ENCODE assay signal across 8 mouse cellular contexts in genomic region chr5:31192045-31192938, GRCm38 (mm10). TPM values are rescaled to one million over a fixed set of nuclear protein-coding genes. Genes with fewer than 3 reads are reported as not detected.
DNase-seq lines count a peak whose midpoint lies in the region; ATAC-seq and TF ChIP-seq lines count a peak whose summit lies in the region.

No protein-coding gene starts in this region.

- peak overlapping the region; percentile 92 for H3K9ac ChIP-seq in heart, embryonic 16.5 days (ENCODE audit: low read length)
- peak overlapping the region; percentile 89 for H3K9ac ChIP-seq in liver, embryonic 12.5 days
- peak overlapping the region; percentile 76 for H3K9ac ChIP-seq in stomach, embryonic 15.5 days

- no peak for DNase-seq in layer of hippocampus, adult 2 months (ENCODE audit: low spot score in 2 of 2)
- DNase-seq in layer of hippocampus, adult 9-10 months (ENCODE audit: low spot score), result no peak
- no peak for DNase-seq in spleen, postnatal 14 days (ENCODE audit: low spot score in 2 of 2)
- DNase-seq in right cerebral cortex, postnatal 10 days (ENCODE audit: low spot score in 2 of 2), result no peak

- no peak for TF ChIP-seq CTCF in layer of hippocampus, adult 2 months (conservative IDR thresholded peaks at IDR 0.05)

- H3K27me3 ChIP-seq in heart, embryonic 16.5 days (ENCODE audit: control insufficient read depth, insufficient read depth, low read length), result no peaks in the 10 kb centered on the region
- H3K27me3 ChIP-seq in liver, embryonic 12.5 days (replicated peaks), result no peaks in the 10 kb centered on the region
- H3K27me3 ChIP-seq in stomach, embryonic 15.5 days (replicated peaks), result no peaks in the 10 kb centered on the region

- peak overlapping the region; percentile 85 for H3K4me3 ChIP-seq in layer of hippocampus, adult 2 months
- peak overlapping the region; percentile 78 for H3K4me3 ChIP-seq in brown adipose tissue, adult 24 weeks (ENCODE audit: insufficient read depth, low read depth, low read length)
- H3K4me3 ChIP-seq in heart, embryonic 16.5 days (ENCODE audit: low read length), result peak overlapping the region; percentile 98
- H3K4me3 ChIP-seq in liver, embryonic 12.5 days, result peak overlapping the region; percentile 71
- H3K4me3 ChIP-seq in stomach, embryonic 15.5 days (replicated peaks), result peak overlapping the region; percentile 91

- H3K36me3 ChIP-seq in heart, embryonic 16.5 days (ENCODE audit: control insufficient read depth, insufficient read depth), result peaks cover 57% of the 10 kb centered on the region
- H3K36me3 ChIP-seq in liver, embryonic 12.5 days, result peaks cover 72% of the 10 kb centered on the region
- peaks cover 55% of the 10 kb centered on the region for H3K36me3 ChIP-seq in stomach, embryonic 15.5 days

- WGBS in heart, embryonic 16.5 days, result 12% methylated on average over 42 of the region's 42 CpGs
- 8% methylated on average over 42 of the region's 42 CpGs for WGBS in liver, embryonic 12.5 days (ENCODE audit: insufficient replicate concordance)
- 11% methylated on average over 42 of the region's 42 CpGs for WGBS in stomach, embryonic 15.5 days

- peaks cover 3% of the 10 kb centered on the region; the same call in 1 of the 2 replicates for H3K4me1 ChIP-seq in brown adipose tissue, adult 24 weeks (ENCODE audit: control insufficient read depth, insufficient read depth, insufficient read length, low read length)
- peaks cover 16% of the 10 kb centered on the region for H3K4me1 ChIP-seq in heart, embryonic 16.5 days (ENCODE audit: control insufficient read depth, insufficient read depth, low read length)
- H3K4me1 ChIP-seq in liver, embryonic 12.5 days, result peaks cover 31% of the 10 kb centered on the region
- H3K4me1 ChIP-seq in stomach, embryonic 15.5 days, result peaks cover 18% of the 10 kb centered on the region; the same call in 1 of the 2 replicates

- H3K27ac ChIP-seq in layer of hippocampus, adult 2 months, result peak overlapping the region; percentile 97
- H3K27ac ChIP-seq in brown adipose tissue, adult 24 weeks (replicated peaks; ENCODE audit: low read depth, low read length), result peak overlapping the region; percentile 62
- peak overlapping the region; percentile 96 for H3K27ac ChIP-seq in heart, embryonic 16.5 days (ENCODE audit: low read length)
- peak overlapping the region; percentile 89 for H3K27ac ChIP-seq in liver, embryonic 12.5 days
- peak overlapping the region; percentile 92 for H3K27ac ChIP-seq in stomach, embryonic 15.5 days

- H3K9me3 ChIP-seq in heart, embryonic 16.5 days (replicated peaks; ENCODE audit: control insufficient read depth, low read length), result no peaks in the 10 kb centered on the region
- H3K9me3 ChIP-seq in liver, embryonic 12.5 days (replicated peaks), result no peaks in the 10 kb centered on the region
- no peaks in the 10 kb centered on the region for H3K9me3 ChIP-seq in stomach, embryonic 15.5 days

- H3K4me2 ChIP-seq in heart, embryonic 16.5 days (ENCODE audit: low read depth, low read length), result peak overlapping the region; percentile 91
- H3K4me2 ChIP-seq in liver, embryonic 12.5 days, result peak overlapping the region; percentile 87
- peak overlapping the region; percentile 82 for H3K4me2 ChIP-seq in stomach, embryonic 15.5 days

- peak; percentile 59 for ATAC-seq in heart, embryonic 16.5 days (replicated peaks; ENCODE audit: extremely low read depth, insufficient read depth, low FRiP score)
- ATAC-seq in liver, embryonic 12.5 days, result peak; percentile 65
- ATAC-seq in stomach, embryonic 15.5 days (ENCODE audit: insufficient read depth, low FRiP score, low read depth), result peak; percentile 41

RNA-seq across cellular contexts. Expression of gene Snx17, which starts 0.7 kb away (rescaled TPM):
- 10 to 100 TPM; 80.9 to 81.5 TPM for total RNA-seq in layer of hippocampus, adult 2 months (2021)
- polyA plus RNA-seq in brown adipose tissue, adult 24 weeks (2012; ENCODE audit: insufficient read depth, insufficient read length, missing spikeins), result 56.4 and 64.8 TPM in 2 replicates
- polyA plus RNA-seq in heart, embryonic 16.5 days (2015; fragmentation: Nextera tagmentation; extraction: Ambion mirVana), result 113 and 122 TPM in 2 replicates
- 58.2 and 62.3 TPM in 2 replicates for polyA plus RNA-seq in liver, embryonic 12.5 days (2016; fragmentation: Nextera tagmentation; extraction: Ambion mirVana)
- 115 and 132 TPM in 2 replicates for polyA plus RNA-seq in stomach, embryonic 15.5 days (2015; fragmentation: Nextera tagmentation; extraction: Ambion mirVana)

RNA-seq across cellular contexts. Expression of gene Eif2b4, which starts 0.9 kb away (rescaled TPM):
- 10 to 100 TPM; 39.6 to 54.0 TPM for total RNA-seq in layer of hippocampus, adult 2 months (2021)
- polyA plus RNA-seq in brown adipose tissue, adult 24 weeks (2012; ENCODE audit: insufficient read depth, insufficient read length, missing spikeins), result 33.3 and 43.4 TPM in 2 replicates
- polyA plus RNA-seq in heart, embryonic 16.5 days (2015; fragmentation: Nextera tagmentation; extraction: Ambion mirVana), result 61.4 and 73.3 TPM in 2 replicates
- polyA plus RNA-seq in liver, embryonic 12.5 days (2016; fragmentation: Nextera tagmentation; extraction: Ambion mirVana), result 67.2 and 73.1 TPM in 2 replicates
- 60.3 and 68.3 TPM in 2 replicates for polyA plus RNA-seq in stomach, embryonic 15.5 days (2015; fragmentation: Nextera tagmentation; extraction: Ambion mirVana)

RNA-seq across cellular contexts. Expression of gene Zfp513, which starts 9.8 kb away (rescaled TPM):
- total RNA-seq in layer of hippocampus, adult 2 months (2021), result 10 to 100 TPM; 29.3 to 29.5 TPM
- 10.0 and 12.1 TPM in 2 replicates for polyA plus RNA-seq in brown adipose tissue, adult 24 weeks (2012; ENCODE audit: insufficient read depth, insufficient read length, missing spikeins)
- polyA plus RNA-seq in heart, embryonic 16.5 days (2015; fragmentation: Nextera tagmentation; extraction: Ambion mirVana), result 6.2 and 6.5 TPM in 2 replicates
- polyA plus RNA-seq in liver, embryonic 12.5 days (2016; fragmentation: Nextera tagmentation; extraction: Ambion mirVana), result 4.5 and 7.2 TPM in 2 replicates
- polyA plus RNA-seq in stomach, embryonic 15.5 days (2015; fragmentation: Nextera tagmentation; extraction: Ambion mirVana), result 8.6 and 9.8 TPM in 2 replicates

RNA-seq across cellular contexts. Expression of gene Gtf3c2, which starts 12.3 kb away (rescaled TPM):
- total RNA-seq in layer of hippocampus, adult 2 months (2021), result 10 to 100 TPM; 63.1 to 67.8 TPM
- polyA plus RNA-seq in brown adipose tissue, adult 24 weeks (2012; ENCODE audit: insufficient read depth, insufficient read length, missing spikeins), result 18.3 and 18.4 TPM in 2 replicates
- polyA plus RNA-seq in heart, embryonic 16.5 days (2015; fragmentation: Nextera tagmentation; extraction: Ambion mirVana), result 39.7 and 46.4 TPM in 2 replicates
- polyA plus RNA-seq in liver, embryonic 12.5 days (2016; fragmentation: Nextera tagmentation; extraction: Ambion mirVana), result 51.5 and 53.1 TPM in 2 replicates
- 53.4 and 69.6 TPM in 2 replicates for polyA plus RNA-seq in stomach, embryonic 15.5 days (2015; fragmentation: Nextera tagmentation; extraction: Ambion mirVana)

RNA-seq across cellular contexts. Expression of gene Gm29609, which starts 12.6 kb away (rescaled TPM):
- 1 to 10 TPM; 3.5 to 4.0 TPM for total RNA-seq in layer of hippocampus, adult 2 months (2021)
- not detected in 2 replicates for polyA plus RNA-seq in brown adipose tissue, adult 24 weeks (2012; ENCODE audit: insufficient read depth, insufficient read length, missing spikeins)
- polyA plus RNA-seq in heart, embryonic 16.5 days (2015; fragmentation: Nextera tagmentation; extraction: Ambion mirVana), result 0.63 and 1.3 TPM in 2 replicates
- polyA plus RNA-seq in liver, embryonic 12.5 days (2016; fragmentation: Nextera tagmentation; extraction: Ambion mirVana), result 0.90 and 1.3 TPM in 2 replicates
- polyA plus RNA-seq in stomach, embryonic 15.5 days (2015; fragmentation: Nextera tagmentation; extraction: Ambion mirVana), result 0.68 and 1.8 TPM in 2 replicates
